Mouse (Mus musculus) embryonic facial prominence, embryonic 13.5 days (tissue): ENCODE data around the gene Fbxl13. TPM values are rescaled to one million over a fixed set of nuclear protein-coding genes. Genes with fewer than 3 reads are reported as not detected.

Experiments used
- ATAC-seq: fragments of 200-750 bp; cut with Nextera tagmentation; 2 replicates; pipeline ENCODE4 v1.8.0; 2017; ENCODE audit warnings: low read depth; ENCODE audit not compliant: insufficient number of reproducible peaks, insufficient read depth, low FRiP score, low TSS enrichment
- H3K27ac ChIP-seq: fragments of 300-500 bp; sonication (generic); 2 replicates; pipeline ENCODE4 v1.5.1; 2015; ENCODE audit warnings: moderate library complexity, mild to moderate bottlenecking, inconsistent platforms
- H3K27me3 ChIP-seq: fragments of 300-500 bp; sonication (generic); 2 replicates; pipeline ENCODE4 v1.6.1; 2015; ENCODE audit warnings: mild to moderate bottlenecking, inconsistent platforms
- H3K36me3 ChIP-seq: fragments of 300-500 bp; sonication (generic); 2 replicates; pipeline ENCODE4 v1.6.1; 2015; ENCODE audit warnings: mild to moderate bottlenecking, inconsistent platforms
- H3K4me1 ChIP-seq: fragments of 300-500 bp; sonication (generic); 2 replicates; pipeline ENCODE4 v1.6.1; 2015; ENCODE audit warnings: inconsistent platforms
- H3K4me2 ChIP-seq: fragments of 300-500 bp; sonication (generic); 2 replicates; pipeline ENCODE4 v1.6.1; 2015; ENCODE audit warnings: moderate library complexity, mild to moderate bottlenecking, inconsistent platforms
- H3K4me3 ChIP-seq: fragments of 300-500 bp; sonication (generic); 2 replicates; pipeline ENCODE4 v1.5.1; 2015; ENCODE audit warnings: mild to moderate bottlenecking, inconsistent platforms
- H3K9ac ChIP-seq: fragments of 300-500 bp; sonication (generic); 2 replicates; pipeline ENCODE4 v1.6.1; 2015; ENCODE audit warnings: mild to moderate bottlenecking, inconsistent platforms
- H3K9me3 ChIP-seq: fragments of 300-500 bp; sonication (generic); 2 replicates; pipeline ENCODE4 v1.6.1; 2016; ENCODE audit warnings: inconsistent platforms
- WGBS: fragments of 180-500 bp; shearing (Covaris S2); methylation state at CpG from one replicate; pipeline ENCODE4 v1.1.7; 2015; ENCODE audit warnings: mixed read lengths; 5-methylcytosine and 5-hydroxymethylcytosine counted together
- polyA plus RNA-seq: library from polyadenylated mRNA; unstranded; fragments of >200 nt; fragmentation: Nextera tagmentation; extraction: Ambion mirVana; gene quantifications from 2 replicates; pipeline ENCODE4 v1.2.1, GENCODE M21; 2015

Gene Fbxl13
- polyA plus RNA-seq, 1 experiment from 2014 or later, result 0.14 TPM

GRCm38 (mm10) chr5:21675494-21675893, 30.1 kb upstream of the Fbxl13 start:
- Histone ChIP-seq H3K4me3 (no peak overlapping the region), H3K4me2 (no peak overlapping the region), H3K27me3 (no peaks in the 10 kb centered on the region; the same call in 1 of the 2 replicates), H3K27ac (no peak overlapping the region), H3K9me3 (peaks cover 4% of the 10 kb centered on the region; the same call in 1 of the 2 replicates), H3K36me3 (peaks cover 7% of the 10 kb centered on the region), H3K9ac (no peak overlapping the region), H3K4me1 (0 out of 2 replicates have a peak, but pooled peaks cover 2% of the 10 kb centered on the region)
- 95% methylated on average over 23 of the region's 23 CpGs for WGBS
- ATAC-seq, result no peak

DNA sequence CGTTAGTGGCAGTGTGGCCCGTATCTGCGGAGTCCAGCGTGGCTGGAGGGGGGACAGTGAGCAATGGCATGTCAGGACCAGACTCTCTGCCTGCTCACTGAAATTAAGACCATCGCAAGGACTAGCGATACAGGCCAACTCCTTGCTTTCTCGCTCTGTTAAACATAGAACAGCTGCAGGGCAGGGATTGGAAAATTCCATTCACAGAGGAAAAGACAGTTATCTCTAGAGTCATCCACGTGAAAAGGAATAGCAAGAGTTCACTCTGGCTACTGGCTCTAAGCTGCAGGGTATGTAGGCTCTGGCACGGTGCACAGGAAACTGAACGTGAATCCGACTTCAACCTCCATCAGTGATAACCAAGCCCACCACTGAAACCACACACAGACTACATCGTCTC, 29.6 kb upstream of the Fbxl13 start:
- Histone ChIP-seq H3K27me3 (no peaks in the 10 kb centered on the region; the same call in 1 of the 2 replicates), H3K27ac (no peak overlapping the region), H3K4me2 (no peak overlapping the region), H3K36me3 (peaks cover 7% of the 10 kb centered on the region), H3K9me3 (peaks cover 4% of the 10 kb centered on the region; the same call in 1 of the 2 replicates), H3K4me1 (0 out of 2 replicates have a peak, but pooled peaks cover 2% of the 10 kb centered on the region), H3K9ac (no peak overlapping the region), H3K4me3 (no peak overlapping the region)
- ATAC-seq, result no peak
- 73% methylated on average over 12 of the region's 12 CpGs for WGBS

DNA sequence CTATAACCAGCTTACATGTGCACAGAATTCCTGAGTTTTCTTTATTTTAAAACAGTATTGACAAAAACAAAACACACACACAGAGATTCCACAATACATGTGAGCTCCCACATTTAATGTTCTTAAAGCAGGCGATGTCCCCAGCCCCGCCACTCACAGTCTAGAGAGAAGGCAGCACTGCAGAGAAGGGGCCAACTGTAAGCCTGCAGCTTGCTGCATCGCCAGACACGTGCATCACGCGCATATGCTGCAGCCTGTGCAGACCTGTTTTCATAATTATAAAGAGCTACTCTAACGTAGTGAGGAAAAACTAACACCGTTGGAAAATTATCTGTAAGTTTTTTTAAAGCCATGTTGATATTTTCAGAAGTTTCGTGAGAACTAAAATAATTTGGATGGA, 28.3 kb upstream of the Fbxl13 start:
- Histone ChIP-seq H3K4me3 (no peak overlapping the region), H3K9ac (no peak overlapping the region), H3K36me3 (peaks cover 7% of the 10 kb centered on the region), H3K9me3 (peaks cover 4% of the 10 kb centered on the region; the same call in 1 of the 2 replicates), H3K27me3 (no peaks in the 10 kb centered on the region; the same call in 1 of the 2 replicates), H3K4me1 (0 out of 2 replicates have a peak, but pooled peaks cover 2% of the 10 kb centered on the region), H3K4me2 (no peak overlapping the region), H3K27ac (no peak overlapping the region)
- 75% methylated on average over 9 of the region's 9 CpGs for WGBS
- ATAC-seq, result no peak

- 0 out of 2 replicates have a peak, but pooled peaks cover 2% of the 10 kb centered on the region for H3K4me1 ChIP-seq
- H3K4me2 ChIP-seq, result peak overlapping the region; percentile 30; the same call in 1 of the 2 replicates
- no peak overlapping the region for H3K4me3 ChIP-seq
- H3K36me3 ChIP-seq, result peaks cover 7% of the 10 kb centered on the region
- ATAC-seq, result no peak
- H3K27me3 ChIP-seq, result no peaks in the 10 kb centered on the region; the same call in 1 of the 2 replicates
- no peak overlapping the region for H3K27ac ChIP-seq
- WGBS, result 41% methylated on average over 23 of the region's 23 CpGs
- peaks cover 2% of the 10 kb centered on the region; the same call in 1 of the 2 replicates for H3K9me3 ChIP-seq
- H3K9ac ChIP-seq, result no peak overlapping the region
These were observed 27.6 kb upstream of the Fbxl13 start for GRCm38 (mm10) chr5:21672812-21673635.

GRCm38 (mm10) chr5:21669307-21669706, 23.9 kb upstream of the Fbxl13 start:
- WGBS, result 89% methylated on average over 2 of the region's 2 CpGs
- no peak for ATAC-seq

DNA sequence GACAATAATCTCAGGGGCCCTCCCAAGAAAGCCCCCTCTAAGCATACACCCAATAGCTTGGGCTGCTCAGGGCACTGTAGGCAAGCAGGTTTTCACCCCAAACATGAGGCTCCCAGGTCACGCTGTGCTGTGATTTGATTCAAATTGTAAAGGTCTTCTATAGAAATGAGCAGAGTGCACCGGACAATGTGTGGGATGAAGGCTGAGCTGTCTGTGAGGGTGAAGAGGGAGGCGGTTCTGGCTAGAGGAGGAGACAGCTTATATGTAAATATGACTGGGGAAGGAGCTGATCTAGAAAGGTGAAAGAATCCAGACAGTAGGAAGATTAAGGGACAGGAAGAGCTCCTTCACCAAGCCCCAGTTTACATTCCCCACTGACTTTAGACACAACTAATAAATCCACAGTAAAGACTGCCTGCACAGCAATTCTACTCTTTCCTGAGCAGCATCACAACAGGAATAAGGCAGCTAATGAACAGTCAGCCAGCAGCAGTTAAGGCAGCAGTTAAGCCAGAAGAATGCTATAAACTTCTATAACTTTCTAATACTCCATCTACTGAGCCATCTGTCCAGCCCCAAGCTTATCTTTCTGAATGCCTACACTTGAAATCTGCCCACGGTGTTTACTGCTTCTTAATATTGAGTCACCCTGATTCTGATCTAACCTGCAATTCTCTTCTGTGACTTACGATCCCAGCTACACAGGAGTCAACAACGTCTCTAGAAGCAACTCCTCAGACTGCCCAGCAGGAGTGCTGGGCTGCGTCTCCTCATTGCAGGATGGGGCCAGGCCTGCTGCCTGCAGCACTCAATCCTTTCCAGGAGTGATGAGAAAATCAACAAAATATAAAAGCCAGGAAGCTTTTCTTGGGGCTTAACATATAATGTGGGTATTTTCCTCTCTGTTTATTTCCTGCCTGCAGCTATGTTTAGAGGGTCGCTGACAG, 22.0 kb upstream of the Fbxl13 start:
- no peak for ATAC-seq
- WGBS, result 70% methylated on average over 8 of the region's 8 CpGs
- H3K27ac ChIP-seq, result no peak overlapping the region

More at GRCm38 (mm10) chr5:21669307-21669706, 23.9 kb upstream of the Fbxl13 start:
- Histone ChIP-seq H3K36me3 (no peaks in the 10 kb centered on the region), H3K27me3 (no peaks in the 10 kb centered on the region), H3K4me2 (no peak overlapping the region), H3K4me3 (no peak overlapping the region), H3K9ac (no peak overlapping the region), H3K9me3 (no peaks in the 10 kb centered on the region), H3K27ac (no peak overlapping the region), H3K4me1 (no peaks in the 10 kb centered on the region)

GRCm38 (mm10) chr5:21663081-21663480, 17.6 kb upstream of the Fbxl13 start:
- ATAC-seq, result no peak
- WGBS, result 92% methylated on average over 11 of the region's 11 CpGs
- no peak overlapping the region for H3K9ac ChIP-seq
- no peak overlapping the region for H3K4me2 ChIP-seq
- H3K4me1 ChIP-seq, result no peaks in the 10 kb centered on the region
- H3K27me3 ChIP-seq, result no peaks in the 10 kb centered on the region
- H3K9me3 ChIP-seq, result no peaks in the 10 kb centered on the region
- H3K4me3 ChIP-seq, result no peak overlapping the region
- no peak overlapping the region for H3K27ac ChIP-seq
- H3K36me3 ChIP-seq, result peaks cover 42% of the 10 kb centered on the region

More for the DNA sequence above, 22.0 kb upstream of the Fbxl13 start:
- Histone ChIP-seq H3K9ac (no peak overlapping the region), H3K36me3 (peaks cover 10% of the 10 kb centered on the region), H3K4me1 (no peaks in the 10 kb centered on the region), H3K9me3 (no peaks in the 10 kb centered on the region), H3K4me3 (no peak overlapping the region), H3K27me3 (no peaks in the 10 kb centered on the region), H3K4me2 (no peak overlapping the region)

DNA sequence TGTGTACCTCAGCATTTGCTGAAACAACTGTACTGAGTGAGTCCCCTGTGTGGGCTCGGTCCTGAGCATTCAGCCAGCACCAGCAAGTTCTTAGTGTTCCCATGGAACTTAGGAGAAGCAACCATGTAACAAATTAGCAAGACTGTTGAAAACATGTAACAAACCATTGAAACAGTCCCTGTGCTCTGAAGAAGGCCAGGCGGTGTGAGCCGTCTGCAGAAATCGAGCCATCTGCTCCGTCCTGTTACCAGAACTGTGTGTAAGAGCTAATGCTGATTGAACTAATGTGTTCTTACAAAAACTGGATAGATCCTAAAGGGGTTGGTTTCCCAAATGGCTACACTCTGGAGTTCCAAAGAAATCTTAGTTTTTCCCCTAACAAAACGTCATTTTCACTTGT, 15.4 kb upstream of the Fbxl13 start:
- no peaks in the 10 kb centered on the region for H3K4me1 ChIP-seq
- no peak overlapping the region for H3K4me2 ChIP-seq
- no peak for ATAC-seq
- H3K27me3 ChIP-seq, result no peaks in the 10 kb centered on the region
- WGBS, result 91% methylated on average over 6 of the region's 6 CpGs
- peaks cover 53% of the 10 kb centered on the region for H3K36me3 ChIP-seq
- no peak overlapping the region for H3K4me3 ChIP-seq
- H3K9ac ChIP-seq, result no peak overlapping the region
- no peak overlapping the region for H3K27ac ChIP-seq
- H3K9me3 ChIP-seq, result no peaks in the 10 kb centered on the region

GRCm38 (mm10) chr5:21658623-21659395, 13.4 kb upstream of the Fbxl13 start:
- H3K36me3 ChIP-seq, result peaks cover 59% of the 10 kb centered on the region
- ATAC-seq, result no peak
- H3K4me1 ChIP-seq, result no peaks in the 10 kb centered on the region
- H3K27me3 ChIP-seq, result no peaks in the 10 kb centered on the region
- H3K27ac ChIP-seq, result no peak overlapping the region
- H3K9me3 ChIP-seq, result no peaks in the 10 kb centered on the region
- no peak overlapping the region for H3K4me3 ChIP-seq
- H3K4me2 ChIP-seq, result no peak overlapping the region
- WGBS, result 62% methylated on average over 11 of the region's 11 CpGs
- H3K9ac ChIP-seq, result no peak overlapping the region

GRCm38 (mm10) chr5:21658038-21658437, 12.6 kb upstream of the Fbxl13 start:
- H3K27ac ChIP-seq, result no peak overlapping the region
- no peak for ATAC-seq
- peaks cover 61% of the 10 kb centered on the region for H3K36me3 ChIP-seq
- H3K4me2 ChIP-seq, result no peak overlapping the region
- H3K4me3 ChIP-seq, result no peak overlapping the region
- H3K4me1 ChIP-seq, result no peaks in the 10 kb centered on the region
- H3K9ac ChIP-seq, result no peak overlapping the region
- no peaks in the 10 kb centered on the region for H3K27me3 ChIP-seq
- WGBS, result 96% methylated on average over 6 of the region's 6 CpGs
- no peaks in the 10 kb centered on the region for H3K9me3 ChIP-seq

DNA sequence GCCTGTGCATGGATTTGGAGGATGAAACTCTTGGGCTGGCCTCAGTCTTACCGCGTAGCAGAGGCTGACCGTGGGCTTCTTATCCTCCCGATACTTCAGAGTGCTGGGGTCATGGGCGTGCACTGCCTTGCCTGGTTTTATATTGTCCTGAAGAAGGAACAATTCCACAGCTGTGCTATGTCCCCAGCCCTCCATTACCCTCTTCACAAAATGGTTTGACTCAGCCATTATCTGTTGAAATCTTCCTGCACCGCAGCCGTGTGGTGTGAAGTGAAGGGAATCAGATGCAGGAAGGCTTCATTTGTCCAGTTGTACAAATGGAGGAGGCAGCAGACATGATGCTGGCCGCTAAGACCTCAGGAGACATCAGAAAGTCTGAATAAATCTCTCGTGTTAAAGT, 11.5 kb upstream of the Fbxl13 start:
- WGBS, result 91% methylated on average over 9 of the region's 9 CpGs

More for the DNA sequence above, 11.5 kb upstream of the Fbxl13 start:
- peaks cover 64% of the 10 kb centered on the region for H3K36me3 ChIP-seq
- H3K4me3 ChIP-seq, result no peak overlapping the region
- no peaks in the 10 kb centered on the region for H3K9me3 ChIP-seq
- H3K4me2 ChIP-seq, result no peak overlapping the region
- H3K4me1 ChIP-seq, result no peaks in the 10 kb centered on the region
- no peak overlapping the region for H3K9ac ChIP-seq
- no peak for ATAC-seq
- H3K27ac ChIP-seq, result no peak overlapping the region
- H3K27me3 ChIP-seq, result no peaks in the 10 kb centered on the region
